Comparison of ENCODE assay signal across 26 mouse cellular contexts in genomic region chr6:143197053-143197452, GRCm38 (mm10). TPM values are rescaled to one million over a fixed set of nuclear protein-coding genes. Genes with fewer than 3 reads are reported as not detected.
DNase-seq lines count a peak whose midpoint lies in the region; ATAC-seq lines count a peak whose summit lies in the region.
"Had no signal": no experiment of that assay in that cellular context is flagged by ENCODE, and none has a peak within 500 bp of the region (broad histone marks: within the 10 kb centered on the region; RNA-seq: fewer than 3 reads in every experiment).

No protein-coding gene starts in this region.

- H3K9ac ChIP-seq in embryonic facial prominence, embryonic 14.5 days (ENCODE audit: low read depth, low read length): no peak overlapping the region
- H3K9ac ChIP-seq: embryonic facial prominence, embryonic 13.5 days; forebrain, embryonic 12.5 days had no signal

- H3K4me3 ChIP-seq in embryonic facial prominence, embryonic 14.5 days (ENCODE audit: low read depth, low read length): no peak overlapping the region
- no peak overlapping the region for H3K4me3 ChIP-seq in embryonic facial prominence, embryonic 10.5 days
- H3K4me3 ChIP-seq: embryonic facial prominence, embryonic 13.5 days; erythroblast, embryonic 14.5 days; forebrain, embryonic 10.5 days; forebrain, embryonic 12.5 days had no signal

- H3K36me3 ChIP-seq in embryonic facial prominence, embryonic 14.5 days (ENCODE audit: control insufficient read depth, insufficient read depth, low read length): peaks cover 71% of the 10 kb centered on the region
- H3K36me3 ChIP-seq in embryonic facial prominence, embryonic 10.5 days (replicated peaks): peaks cover 74% of the 10 kb centered on the region

- H3K27ac ChIP-seq in embryonic facial prominence, embryonic 14.5 days (replicated peaks; ENCODE audit: low read depth, low read length): no peak overlapping the region
- no peak overlapping the region for H3K27ac ChIP-seq in embryonic facial prominence, embryonic 10.5 days (replicated peaks)
- H3K27ac ChIP-seq: embryonic facial prominence, embryonic 13.5 days; forebrain, embryonic 10.5 days; forebrain, embryonic 12.5 days had no signal

- no peak for DNase-seq in embryonic facial prominence, embryonic 14.5 days (ENCODE audit: low spot score)
- DNase-seq in embryonic facial prominence, embryonic 10.5 days (ENCODE audit: low spot score): no peak
- DNase-seq in heart, adult 11 months: peak; percentile 56
- DNase-seq in heart, postnatal 25 days (ENCODE audit: low spot score): no peak
- DNase-seq in R1 (ENCODE audit: low read depth, low spot score): peak; percentile 57
- DNase-seq in embryo, embryonic 10.5 days (ENCODE audit: low spot score): no peak
- DNase-seq: adrenal gland, adult 2 months; adrenal gland, postnatal 10 days; adrenal gland, postnatal 25 days; B cell, adult 2 months; cerebellum, adult 11 months; cerebellum, adult 18-20 months; cerebellum, adult 8-10 months; cerebellum, adult 9-11 months; cerebellum, postnatal 14 days; cerebellum, postnatal 36 days had no signal

- peak; percentile 24; the same call in 1 of the 2 replicates for ATAC-seq in embryonic facial prominence, embryonic 14.5 days (ENCODE audit: low read depth)
- ATAC-seq: CD4-positive, CD25-positive, alpha-beta regulatory T cell, adult 4 months; forebrain, embryonic 14.5 days; forebrain, embryonic 16.5 days; Patski had no signal

- no peaks in the 10 kb centered on the region for H3K9me3 ChIP-seq in embryonic facial prominence, embryonic 14.5 days (ENCODE audit: control insufficient read depth, low read length)
- no peaks in the 10 kb centered on the region for H3K9me3 ChIP-seq in embryonic facial prominence, embryonic 10.5 days
- H3K9me3 ChIP-seq: embryonic facial prominence, embryonic 13.5 days; forebrain, embryonic 10.5 days; forebrain, embryonic 12.5 days; G1E had no signal

- H3K4me1 ChIP-seq in embryonic facial prominence, embryonic 14.5 days (ENCODE audit: control insufficient read depth, insufficient read depth, low read length): no peaks in the 10 kb centered on the region
- H3K4me1 ChIP-seq in embryonic facial prominence, embryonic 10.5 days: no peaks in the 10 kb centered on the region; the same call in 1 of the 2 replicates
- H3K4me1 ChIP-seq: forebrain, embryonic 12.5 days had no signal

- WGBS in embryonic facial prominence, embryonic 14.5 days: 90% methylated on average over 13 of the region's 13 CpGs
- 92% methylated on average over 13 of the region's 13 CpGs for WGBS in embryonic facial prominence, embryonic 10.5 days

- H3K4me2 ChIP-seq in embryonic facial prominence, embryonic 14.5 days (ENCODE audit: low read depth, low read length): no peak overlapping the region
- H3K4me2 ChIP-seq: embryonic facial prominence, embryonic 13.5 days; forebrain, embryonic 12.5 days had no signal

- intact Hi-C loops in heart, postnatal 25 days (cut with DNase I): no loop called here

- no peaks in the 10 kb centered on the region for H3K27me3 ChIP-seq in embryonic facial prominence, embryonic 14.5 days (replicated peaks; ENCODE audit: control insufficient read depth, insufficient read depth, low read length)
- H3K27me3 ChIP-seq in embryonic facial prominence, embryonic 10.5 days (replicated peaks; ENCODE audit: low read depth, poor library complexity, severe bottlenecking): no peaks in the 10 kb centered on the region
- H3K27me3 ChIP-seq: CH12.LX; embryonic facial prominence, embryonic 13.5 days; forebrain, embryonic 12.5 days; Patski had no signal

RNA-seq across cellular contexts. Expression of gene Etnk1, which starts 30.0 kb away (rescaled TPM):
- 24.6 and 25.0 TPM in 2 replicates for polyA plus RNA-seq in embryonic facial prominence, embryonic 14.5 days (2014; fragmentation: Nextera tagmentation; extraction: Ambion mirVana)
- 22.0 and 22.8 TPM in 2 replicates for polyA plus RNA-seq in embryonic facial prominence, embryonic 10.5 days (2016; fragmentation: Nextera tagmentation; extraction: Ambion mirVana)
- total RNA-seq in heart, postnatal 25 days (2021): 10 to 100 TPM; 23.1 to 26.1 TPM

Comparison
In these comparisons a context has a peak if more than half of its experiments do, and no peak if none do; other contexts are left out.
1. DNase-seq: peak in heart, adult 11 months (single experiment) and R1 (single experiment); none in embryonic facial prominence, embryonic 14.5 days (single experiment), embryonic facial prominence, embryonic 10.5 days (single experiment), heart, postnatal 25 days (single experiment) and embryo, embryonic 10.5 days (single experiment).